Comparison of ENCODE assay signal across 14 mouse cellular contexts in genomic region chr7:98531612-98532011, GRCm38 (mm10). TPM values are rescaled to one million over a fixed set of nuclear protein-coding genes. Genes with fewer than 3 reads are reported as not detected.
A peak's percentile ranks its signal among the peaks of the same experiment; 100 is the strongest.
DNase-seq lines count a peak whose midpoint lies in the region; ATAC-seq and TF ChIP-seq lines count a peak whose summit lies in the region.
"Had no signal": no experiment of that assay in that cellular context is flagged by ENCODE, and none has a peak within 500 bp of the region (broad histone marks: within the 10 kb centered on the region; RNA-seq: fewer than 3 reads in every experiment).

No protein-coding gene starts in this region.

- no peak overlapping the region for H3K27ac ChIP-seq in layer of hippocampus, adult 2 months
- H3K27ac ChIP-seq: forebrain, embryonic 13.5 days; liver, embryonic 12.5 days; neural tube, embryonic 15.5 days had no signal

- no peak for TF ChIP-seq CTCF in lung, adult 2 months (IDR thresholded peaks at IDR 0.05; ENCODE audit: insufficient read depth, low read length)
- TF ChIP-seq CTCF in layer of hippocampus, adult 2 months (conservative IDR thresholded peaks at IDR 0.05), result no peak

- WGBS in lung, adult 2 months, result 44% methylated on average over 7 of the region's 7 CpGs

- TF ChIP-seq POLR2A in lung, adult 2 months (IDR thresholded peaks at IDR 0.05; ENCODE audit: borderline replicate concordance, extremely low read depth, low read depth, low read length), result no peak

- H3K4me3 ChIP-seq in lung, adult 2 months (replicated peaks; ENCODE audit: extremely low read depth, low read depth, low read length), result no peak overlapping the region
- no peak overlapping the region for H3K4me3 ChIP-seq in layer of hippocampus, adult 2 months
- H3K4me3 ChIP-seq: forebrain, embryonic 13.5 days; liver, embryonic 12.5 days; neural tube, embryonic 15.5 days had no signal

- DNase-seq in heart, adult 11 months, result peak; percentile 97
- no peak for DNase-seq in heart, postnatal 4 days
- peak; percentile 74 to 75 for DNase-seq in lung, adult 18-20 months
- DNase-seq in lung, adult 2 months, result no peak
- peak; percentile 13 to 42 for DNase-seq in kidney, postnatal 4 days
- no peak for DNase-seq in layer of hippocampus, adult 2 months (ENCODE audit: low spot score in 2 of 2)
- DNase-seq in right cerebral cortex, postnatal 4 days, result no peak
- DNase-seq: cerebellum, adult 9-10 months; layer of hippocampus, adult 9-11 months; retina, postnatal 1 day had no signal

- H3K4me1 ChIP-seq in lung, adult 2 months (ENCODE audit: control insufficient read depth, insufficient read depth, low read length), result no peaks in the 10 kb centered on the region; the same call in 1 of the 2 replicates
- H3K4me1 ChIP-seq: forebrain, embryonic 13.5 days; neural tube, embryonic 15.5 days had no signal

- peak; percentile 49 for ATAC-seq in monocyte, adult 5-6 weeks (replicated peaks; ENCODE audit: insufficient number of reproducible peaks, low FRiP score, low TSS enrichment, poor library complexity, severe bottlenecking)
- ATAC-seq: forebrain, embryonic 13.5 days; liver, embryonic 12.5 days had no signal

RNA-seq across cellular contexts. Expression of gene Lrrc32, which starts 42.5 kb away (rescaled TPM):
- total RNA-seq in heart, postnatal 4 days (2021), result 10 to 100 TPM; 17.3 to 18.6 TPM
- polyA plus RNA-seq in lung, adult 2 months (2012; rRNA removed), result 38.4 and 49.3 TPM in 2 replicates
- total RNA-seq in monocyte, adult 5-6 weeks (2017), result 0.10 TPM in 1 of 3 replicates, not detected in the others
- total RNA-seq in layer of hippocampus, adult 2 months (2021), result 1 to 10 TPM; 1.7 to 2.2 TPM

Comparison
In these comparisons a context has a peak if more than half of its experiments do, and no peak if none do; other contexts are left out.
1. DNase-seq: peak in heart, adult 11 months (single experiment), lung, adult 18-20 months (2 of 2) and kidney, postnatal 4 days (2 of 2); none in heart, postnatal 4 days (single experiment), lung, adult 2 months (single experiment), layer of hippocampus, adult 2 months (0 of 2) and right cerebral cortex, postnatal 4 days (single experiment).
2. RNA of gene Lrrc32, which starts 42.5 kb away (total RNA-seq): 17.3 to 18.6 TPM in heart, postnatal 4 days; 1.7 to 2.2 TPM in layer of hippocampus, adult 2 months and 0.10 TPM in monocyte, adult 5-6 weeks; every median in the first group is over 4 times any median in the second.